Mouse (Mus musculus) lung, postnatal 14 days (tissue): ENCODE results near the gene Gm19402.
"Not testable (repeated sequence)": the region's sequence is repeated elsewhere in the genome, so short reads cannot be mapped to it uniquely, and the experiment has no call there.

ENCODE experiments used
- DNase-seq: peaks from one replicate; pipeline ENCODE4 v3.0.0; 2021

Gene Gm19402

DNA sequence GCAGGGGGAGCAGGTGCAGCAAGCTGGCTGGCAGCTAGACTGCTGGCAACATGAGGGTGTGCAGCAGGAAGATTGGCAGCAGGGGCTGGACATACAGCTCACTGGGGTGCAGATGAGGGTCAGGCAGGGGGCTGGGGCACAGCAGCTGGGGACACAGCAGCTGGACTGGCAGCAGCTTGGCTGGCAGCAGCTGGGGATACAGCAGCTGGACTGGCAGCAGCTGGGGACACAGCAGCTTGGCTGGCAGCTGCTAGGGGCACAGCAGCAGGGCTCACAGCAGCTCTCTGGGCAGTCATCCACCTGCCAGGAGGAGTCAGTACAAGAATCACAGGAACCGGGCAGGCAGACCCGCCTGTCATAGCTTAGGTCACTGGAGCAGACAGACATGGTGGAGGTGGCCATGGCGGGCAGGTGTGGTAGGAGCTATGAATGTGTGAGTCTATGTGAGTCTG lies at the start of gene Gm19402:
Gene Gm19402, minus strand, starts transcription at position 402 of the 452 bp plus-strand sequence.
- not testable (repeated sequence) for DNase-seq

- no peak for DNase-seq
Measured at GRCm38 (mm10) chr10:77738929-77739328, 48.4 kb upstream of the Gm19402 start.

DNA sequence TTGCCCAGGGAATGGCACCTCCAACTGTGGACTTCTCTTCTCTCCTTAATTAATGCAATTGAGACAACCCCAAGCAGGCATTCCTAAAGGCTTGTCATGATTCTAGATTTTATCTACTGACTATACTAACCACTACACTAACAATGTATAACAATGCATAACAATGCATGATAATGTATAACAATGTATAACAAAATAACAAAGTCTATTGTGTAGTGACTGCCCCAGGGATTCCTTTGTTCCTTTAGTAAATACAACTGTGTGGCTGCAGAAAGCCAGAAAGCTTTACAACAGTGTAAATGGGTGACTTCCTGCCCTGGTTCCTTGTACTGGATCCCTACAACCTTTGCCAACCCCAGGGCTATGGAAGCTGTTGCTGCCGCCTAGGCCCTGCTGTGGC lies 45.4 kb upstream of the Gm19402 start:
- DNase-seq, result no peak

DNA sequence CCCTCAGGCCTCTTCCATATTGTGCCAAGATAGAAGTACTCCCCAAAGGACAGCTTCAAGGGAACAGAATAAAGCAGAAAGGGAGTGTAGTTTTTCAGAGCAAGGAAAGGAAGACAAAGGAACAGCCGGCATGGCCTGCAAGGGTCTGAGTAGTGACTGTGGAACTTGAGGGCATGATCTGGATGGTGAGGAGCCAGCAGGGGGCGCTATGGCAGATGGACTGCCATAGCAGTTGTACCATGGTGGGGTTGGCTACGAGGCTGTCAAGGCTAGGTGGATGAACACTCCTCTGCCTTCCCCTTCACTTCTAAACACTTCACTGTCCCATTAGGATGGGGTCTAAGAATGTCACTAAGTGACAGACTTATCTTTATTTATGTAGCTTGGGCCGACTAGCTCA lies 38.7 kb upstream of the Gm19402 start:
- DNase-seq, result peak; percentile 7

DNA sequence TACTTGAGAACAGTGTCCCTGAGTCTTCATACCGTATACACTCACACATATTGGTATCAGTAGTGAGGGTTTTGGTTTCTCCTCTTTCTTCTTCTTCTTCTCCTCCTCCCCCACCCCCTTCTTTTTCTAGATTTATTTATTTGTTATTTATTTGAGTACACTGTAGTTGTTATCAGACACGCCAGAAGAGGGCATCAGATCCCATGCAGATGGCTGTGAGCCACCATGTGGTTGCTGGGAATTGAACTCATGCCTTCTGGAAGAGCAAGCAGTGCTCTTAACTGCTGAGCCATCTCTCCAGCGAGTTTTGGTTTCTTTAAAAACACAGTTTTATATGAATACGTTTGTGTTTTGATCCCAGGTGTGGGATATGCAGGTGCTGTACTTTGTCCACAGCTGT lies 37.7 kb upstream of the Gm19402 start:
- no peak for DNase-seq

DNA sequence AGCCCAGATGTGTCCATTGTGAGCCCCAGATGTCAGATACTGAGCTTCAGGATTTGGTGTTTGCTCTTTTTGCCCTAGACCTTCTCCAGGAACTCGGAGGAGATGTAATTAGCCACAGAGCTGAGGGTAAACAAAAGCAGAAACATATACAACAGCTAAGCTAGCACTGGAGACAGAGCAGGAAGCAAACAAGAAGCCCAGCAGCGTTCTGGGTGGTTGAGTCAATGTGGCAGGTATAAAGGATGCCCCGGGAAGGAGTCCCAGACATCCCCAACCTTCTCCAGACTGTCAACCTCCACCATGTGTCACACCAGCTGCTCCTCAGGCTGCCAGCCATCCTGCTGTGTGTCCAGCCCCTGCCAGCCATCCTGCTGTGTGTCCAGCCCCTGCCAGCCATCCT lies 35.6 kb upstream of the Gm19402 start, which contains the start of gene Gm10100:
Gene Gm10100, plus strand, starts transcription at position 301 of the 400 bp plus-strand sequence.
- no peak for DNase-seq

DNA sequence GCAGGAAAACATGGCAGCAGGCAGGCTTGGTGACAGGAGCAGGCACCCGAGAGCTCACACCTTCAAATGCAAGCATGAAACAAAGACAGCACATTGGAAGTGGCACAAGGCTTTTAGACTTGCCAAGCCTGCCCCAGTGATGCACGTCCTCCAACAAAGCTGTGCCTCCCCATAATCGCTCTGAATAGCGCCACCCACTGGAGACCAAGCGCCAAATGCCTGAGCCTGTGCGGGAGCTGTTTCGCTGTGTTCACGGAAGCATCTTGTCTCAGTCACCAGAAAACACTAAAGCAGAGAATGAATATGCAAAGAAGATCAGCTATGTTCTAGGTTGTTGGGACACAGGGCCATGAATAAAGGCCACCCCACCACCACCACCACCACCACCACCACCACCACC lies 34.3 kb upstream of the Gm19402 start:
- DNase-seq, result no peak

DNA sequence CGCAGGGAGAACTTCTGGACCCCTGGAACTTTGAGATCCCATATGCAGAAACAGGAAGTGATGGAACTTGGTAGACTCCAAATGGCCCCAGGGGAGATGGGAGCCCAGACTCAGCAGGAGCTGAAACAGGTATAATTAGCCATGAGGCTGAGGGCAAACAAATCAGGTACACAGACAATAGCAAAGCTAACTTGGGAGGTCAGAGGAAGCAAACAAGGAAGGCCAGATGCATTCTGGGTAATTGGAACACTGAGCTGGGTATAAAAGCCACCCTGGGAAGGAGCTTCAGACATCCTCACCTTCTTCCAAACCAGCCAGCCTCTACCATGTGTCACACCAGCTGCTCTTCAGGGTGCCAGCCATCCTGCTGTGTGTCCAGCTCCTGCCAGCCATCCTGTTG lies 29.7 kb upstream of the Gm19402 start, which contains the start of gene Krtap12-1:
Gene Krtap12-1, plus strand, starts transcription at position 301 of the 400 bp plus-strand sequence.
- DNase-seq, result not testable (repeated sequence)

- DNase-seq, result no peak
Measured at GRCm38 (mm10) chr10:77715507-77715906, 24.9 kb upstream of the Gm19402 start, which contains the start of gene Gm10142. TSS of gene Gm10142 (plus strand) at chr10:77715807.

- DNase-seq, result no peak
Measured at GRCm38 (mm10) chr10:77713734-77714133, 23.2 kb upstream of the Gm19402 start.

- DNase-seq, result not testable (repeated sequence)
Measured at GRCm38 (mm10) chr10:77711157-77711556, 20.6 kb upstream of the Gm19402 start, which contains the start of gene Gm10024. TSS of gene Gm10024 (plus strand) at chr10:77711457.

DNA sequence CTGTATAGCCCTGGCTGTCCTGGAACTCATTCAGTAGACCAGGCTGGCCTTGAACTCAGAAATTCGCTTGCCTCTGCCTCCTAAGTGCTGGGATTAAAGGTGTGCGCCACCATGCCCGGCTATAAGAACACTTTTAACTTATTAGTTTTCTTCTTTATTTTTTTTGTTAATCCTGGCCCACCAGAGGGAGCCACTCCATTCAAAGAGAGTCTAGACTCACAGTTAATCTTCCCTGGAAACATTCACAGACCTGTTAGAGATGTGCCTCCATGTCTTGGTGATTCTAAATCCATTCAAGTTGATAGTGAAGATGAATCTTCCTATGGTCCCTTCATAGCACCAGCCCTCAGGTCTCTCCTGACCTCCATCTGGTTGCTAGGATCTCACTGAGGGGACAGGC lies 19.3 kb upstream of the Gm19402 start:
- no peak for DNase-seq

- DNase-seq, result no peak
Measured at GRCm38 (mm10) chr10:77706326-77706725, 15.8 kb upstream of the Gm19402 start, which contains the start of gene Gm10272. TSS of gene Gm10272 (plus strand) at chr10:77706626.

DNA sequence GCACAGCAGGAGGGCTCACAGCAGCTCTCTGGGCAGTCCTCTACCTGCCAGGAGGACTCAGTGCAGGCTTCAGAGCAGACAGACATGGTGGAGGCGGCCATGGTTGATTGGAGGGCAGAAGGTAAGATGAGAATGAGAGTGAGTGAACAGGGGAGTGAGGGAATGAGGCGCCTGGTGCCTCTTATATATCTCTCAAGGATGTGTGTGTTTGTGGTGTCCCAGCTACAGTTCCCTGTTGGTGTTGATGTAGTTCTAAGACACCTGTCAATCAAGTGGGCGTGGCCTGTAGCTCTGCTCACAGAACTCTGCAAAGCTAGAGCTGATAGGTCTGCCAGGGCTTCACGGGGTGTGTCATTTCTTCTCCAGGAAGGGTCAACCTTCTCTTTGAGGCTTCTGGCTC lies 6.6 kb upstream of the Gm19402 start, which contains the start of gene Gm9508:
Gene Gm9508, minus strand, starts transcription at position 101 of the 400 bp plus-strand sequence.
- DNase-seq, result no peak

DNA sequence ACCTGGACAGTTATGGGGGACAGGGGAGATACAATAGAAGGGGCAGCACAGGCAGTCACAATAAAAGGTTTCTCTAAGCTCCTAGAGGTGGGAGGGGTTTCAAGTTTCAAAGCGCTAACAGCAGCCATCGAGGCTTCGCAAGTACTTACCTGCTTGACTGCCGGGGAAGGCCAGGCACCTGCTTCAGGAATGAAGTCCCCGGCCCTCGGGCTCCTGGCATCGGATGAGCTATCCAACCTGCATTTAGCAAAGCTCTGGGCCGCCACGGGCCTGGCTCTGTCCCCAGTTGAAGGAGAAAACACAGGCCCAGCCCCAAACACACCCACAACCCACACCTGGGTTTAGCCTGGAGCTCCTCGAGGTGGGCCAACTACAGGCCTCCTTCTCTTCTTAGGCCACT lies 3.5 kb downstream of the Gm19402 start:
- DNase-seq, result no peak

DNA sequence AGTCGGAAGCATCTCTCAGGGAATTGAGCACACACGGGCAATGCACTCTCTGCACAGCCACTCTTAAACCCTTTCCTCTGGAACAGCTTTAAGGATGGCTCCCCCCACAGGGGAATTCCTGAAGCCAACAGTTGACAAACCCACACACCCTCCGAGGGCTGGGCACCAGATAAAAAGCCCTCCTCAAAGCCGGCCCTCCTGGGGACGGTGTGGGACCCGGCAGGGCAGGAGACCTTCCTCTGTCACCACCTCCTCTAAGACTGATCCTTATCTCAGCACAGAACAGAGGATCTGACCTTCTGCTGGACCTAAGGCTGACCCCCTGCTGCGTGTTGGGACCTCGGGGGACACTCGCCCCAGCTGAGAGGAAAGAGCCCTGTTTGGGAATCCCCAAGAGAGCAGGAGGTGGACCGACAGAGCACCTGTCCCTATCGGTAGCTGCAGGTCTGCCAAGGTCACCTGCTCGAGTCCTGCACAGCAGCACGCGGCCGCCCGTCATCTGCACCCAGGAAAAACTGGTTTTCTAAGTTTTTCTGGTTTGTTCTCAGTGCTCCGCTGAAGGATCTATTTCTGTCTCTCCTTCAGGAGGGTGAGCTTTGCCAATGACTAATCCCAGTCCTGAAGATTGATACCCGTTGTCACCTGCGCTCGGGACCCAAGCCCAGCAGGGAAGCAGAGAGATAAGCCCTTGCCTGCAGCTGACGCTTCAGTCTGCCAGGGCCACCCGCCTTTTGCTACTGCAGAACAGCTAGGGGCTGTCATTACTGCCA lies 4.5 kb downstream of the Gm19402 start, which contains the start of gene Tspear:
Gene Tspear, plus strand, starts transcription at position 675 of the 770 bp plus-strand sequence.
- DNase-seq, result no peak

DNA sequence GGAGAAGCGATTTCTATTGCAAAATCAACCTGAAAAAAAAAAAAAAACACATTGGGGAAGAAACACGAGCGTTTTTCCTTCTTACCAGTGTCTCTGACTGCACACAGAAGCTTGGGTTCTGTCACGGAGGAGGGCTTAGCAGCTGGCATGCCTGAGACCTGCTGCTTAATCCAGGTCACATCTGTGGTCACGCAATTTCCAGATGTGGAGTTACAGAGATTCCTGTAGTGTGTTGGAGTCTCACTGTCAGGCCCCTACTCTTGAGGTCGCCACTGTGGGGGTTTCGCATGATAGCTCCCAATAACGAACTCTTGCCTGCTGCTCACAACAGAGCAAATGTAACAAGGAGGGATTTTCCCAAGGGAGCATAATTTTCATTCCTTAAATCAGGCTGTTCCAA lies 6.4 kb downstream of the Gm19402 start:
- DNase-seq, result no peak

- no peak for DNase-seq
Measured at GRCm38 (mm10) chr10:77682994-77683393, 7.6 kb downstream of the Gm19402 start.

GRCm38 (mm10) chr10:77677562-77677961 lies 13.0 kb downstream of the Gm19402 start:
- no peak for DNase-seq

DNA sequence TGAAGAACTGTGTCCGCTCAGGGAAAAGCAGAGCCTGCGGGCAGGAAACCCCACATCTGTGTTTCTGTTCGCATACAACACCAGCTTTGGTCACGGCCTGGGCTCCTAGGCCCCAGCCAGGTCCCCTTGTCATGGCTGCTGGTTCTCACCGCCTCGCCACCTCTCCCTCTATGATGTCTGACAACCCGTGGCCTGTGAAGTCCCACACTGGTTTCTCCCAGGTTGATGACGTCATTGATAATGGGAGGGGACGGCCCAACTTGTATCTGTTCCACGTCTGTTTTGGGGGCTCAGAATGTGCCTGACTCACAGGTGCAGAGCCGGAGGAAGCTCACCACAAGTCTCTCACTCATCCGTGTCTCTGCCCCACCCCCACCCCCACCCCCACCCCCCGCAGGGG lies 16.8 kb downstream of the Gm19402 start:
- no peak for DNase-seq

- DNase-seq, result no peak
Measured at GRCm38 (mm10) chr10:77671519-77671918, 19.0 kb downstream of the Gm19402 start.

DNA sequence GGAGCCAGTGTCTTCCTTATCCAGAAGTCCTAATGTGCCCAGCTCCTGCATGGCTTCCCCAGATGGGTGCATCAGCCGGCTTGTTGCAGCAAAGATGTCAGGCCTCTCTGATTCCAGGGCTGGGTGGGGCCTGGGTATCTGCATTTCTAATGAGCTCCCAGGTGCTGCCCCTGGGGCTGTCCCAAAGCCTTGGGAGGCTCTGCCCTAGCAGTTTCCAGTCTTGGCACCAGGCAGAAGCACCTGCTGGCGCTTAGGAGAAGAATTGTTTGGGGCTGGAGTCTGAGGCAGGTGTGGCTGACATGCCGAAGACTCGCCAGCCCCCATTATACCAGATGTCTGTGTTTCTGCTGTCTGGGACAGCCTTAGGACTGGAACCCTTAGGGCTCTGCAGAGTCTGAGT lies 19.8 kb downstream of the Gm19402 start:
- DNase-seq, result no peak

- DNase-seq, result no peak
Measured at GRCm38 (mm10) chr10:77667402-77667801, 23.2 kb downstream of the Gm19402 start.

DNA sequence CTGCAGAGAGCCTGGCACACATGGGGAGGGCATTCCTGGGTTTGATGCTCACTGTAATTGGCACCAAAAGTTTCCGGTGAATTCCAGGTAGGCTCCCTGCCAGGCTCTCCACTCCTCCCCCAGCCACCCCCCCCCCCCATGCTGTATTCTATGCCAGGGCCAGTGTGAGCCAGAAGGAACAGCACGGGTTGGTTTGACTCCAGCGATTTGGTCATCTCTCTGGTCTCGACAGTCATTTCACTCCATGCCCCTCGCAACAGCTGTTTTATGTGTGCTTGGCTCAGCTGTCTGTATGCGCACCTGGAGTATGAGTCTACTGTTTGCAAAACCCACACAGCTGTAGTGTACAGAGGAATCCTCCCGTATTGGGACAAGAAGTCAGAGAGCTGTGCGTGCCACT lies 24.2 kb downstream of the Gm19402 start:
- DNase-seq, result peak; percentile 25
